Mouse (Mus musculus) stomach, embryonic 14.5 days (tissue): ENCODE data around the gene Vmn2r96. TPM values are rescaled to one million over a fixed set of nuclear protein-coding genes. Genes with fewer than 3 reads are reported as not detected.

ENCODE experiments used
- polyA plus RNA-seq: library from polyadenylated mRNA; unstranded; fragments of >200 nt; fragmentation: Nextera tagmentation; extraction: Ambion mirVana; gene quantifications from 2 replicates; pipeline ENCODE4 v1.2.1, GENCODE M21; 2014

Gene Vmn2r96
- polyA plus RNA-seq, 1 experiment from 2014 or later, result not detected

Other genes starting within 250 kb of the Vmn2r96 start
- not detected in 2 replicates for gene Vmn2r95, start 149.1 kb upstream of the Vmn2r96 start, polyA plus RNA-seq